Mouse (Mus musculus): ENCODE measurements around the gene Fam206a.

DNA sequence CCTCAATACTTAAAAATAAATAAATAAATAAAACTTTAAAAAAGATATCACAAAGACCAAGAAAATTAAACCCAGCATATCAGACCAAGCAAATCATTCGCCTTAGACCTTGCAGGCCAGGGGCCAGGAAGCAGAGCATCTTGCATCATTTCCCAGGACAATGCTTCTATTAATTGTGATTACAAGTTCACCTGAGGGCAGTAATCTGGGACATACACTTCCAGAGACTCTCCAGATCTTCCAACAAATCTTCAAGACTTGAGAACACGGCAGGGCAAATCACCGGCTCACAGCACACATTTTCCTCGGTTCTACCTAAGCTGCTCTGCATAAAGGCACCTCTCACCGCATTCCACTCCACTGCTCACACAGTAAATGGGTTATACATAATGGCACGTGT is 45.9 kb downstream of the Fam206a start:
- TF ChIP-seq CTCF (IDR thresholded peaks at IDR 0.05; ENCODE audit: extremely low read depth, insufficient read depth, low read length) (no peak), POLR2A (IDR thresholded peaks at IDR 0.05; ENCODE audit: extremely low read depth, insufficient read depth, low read length) (no peak)
